Mouse (Mus musculus) bone marrow, adult 2 months (tissue): Measurements from ENCODE around the gene Traf3ip3. TPM values are rescaled to one million over a fixed set of nuclear protein-coding genes. Genes with fewer than 3 reads are reported as not detected.

Source experiments
- H3K27ac ChIP-seq: fragments of 200-500 bp; 2 replicates; pipeline ENCODE4 v1.5.1; 2012; ENCODE audit warnings: low read depth, mild to moderate bottlenecking, control low read depth, inconsistent platforms, low read length; ENCODE audit not compliant: control insufficient read depth, poor library complexity, insufficient read depth
- H3K4me1 ChIP-seq: fragments of 200-500 bp; 2 replicates; pipeline ENCODE4 v1.6.1; 2011; ENCODE audit warnings: low read length; ENCODE audit not compliant: control insufficient read depth, insufficient read depth
- H3K4me3 ChIP-seq: fragments of 200-500 bp; replicated peaks from 2 replicates; pipeline ENCODE3; 2011; ENCODE audit warnings: mild to moderate bottlenecking, low read depth, low read length, control low read depth; ENCODE audit not compliant: control insufficient read depth
- CTCF ChIP-seq: fragments of 200-500 bp; IDR thresholded peaks from 2 replicates; pipeline ENCODE4 v1.5.1; 2011; ENCODE audit warnings: low read length, control low read depth; ENCODE audit not compliant: control insufficient read depth, insufficient read depth
- POLR2A ChIP-seq: fragments of 200-500 bp; IDR thresholded peaks from 2 replicates; pipeline ENCODE4 v1.6.1; 2011; ENCODE audit warnings: low read depth, mild to moderate bottlenecking, control low read depth, low read length, borderline replicate concordance; ENCODE audit not compliant: control insufficient read depth
- WGBS: fragments of 180-500 bp; shearing (Covaris S2); methylation state at CpG from one replicate; pipeline ENCODE4 v1.1.7; 2018; 5-methylcytosine and 5-hydroxymethylcytosine counted together
- polyA plus RNA-seq: library from polyadenylated mRNA; stranded (reverse); fragments of >200 nt; gene quantifications from 2 replicates; pipeline ENCODE4 v1.2.4, GENCODE M21; 2011; ENCODE audit warnings: low replicate concordance; ENCODE audit not compliant: missing spikeins, insufficient read depth, insufficient read length

Traf3ip3 gene
- polyA plus RNA-seq, 1 experiment: 119 TPM

DNA sequence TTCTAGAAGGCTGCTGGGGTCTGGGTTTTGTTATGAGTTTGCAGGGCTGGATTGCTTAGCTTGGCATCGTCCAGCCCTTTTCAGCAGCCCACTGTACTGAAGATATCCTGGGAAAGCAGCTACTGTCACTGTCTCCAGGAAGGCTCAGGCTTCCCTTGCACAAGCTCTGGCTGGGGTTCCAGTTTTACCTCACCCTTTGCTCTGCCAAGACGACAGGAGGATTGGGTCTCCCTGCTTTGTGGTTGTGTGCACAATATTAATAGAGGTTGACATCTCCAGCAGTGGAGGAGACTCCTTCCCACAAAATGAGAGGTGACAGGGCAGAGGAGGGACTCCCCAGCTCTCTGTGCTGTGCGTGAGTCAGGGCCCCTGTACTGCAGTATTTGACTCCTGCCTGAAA, 52.3 kb downstream of the Traf3ip3 start:
- TF ChIP-seq CTCF (no peak), POLR2A (no peak)
- H3K4me3 ChIP-seq: no peak overlapping the region
- 69% methylated on average over 3 of the region's 3 CpGs for WGBS
- H3K27ac ChIP-seq: no peak overlapping the region
- H3K4me1 ChIP-seq: no peaks in the 10 kb centered on the region; the same call in none of the 2 replicates

DNA sequence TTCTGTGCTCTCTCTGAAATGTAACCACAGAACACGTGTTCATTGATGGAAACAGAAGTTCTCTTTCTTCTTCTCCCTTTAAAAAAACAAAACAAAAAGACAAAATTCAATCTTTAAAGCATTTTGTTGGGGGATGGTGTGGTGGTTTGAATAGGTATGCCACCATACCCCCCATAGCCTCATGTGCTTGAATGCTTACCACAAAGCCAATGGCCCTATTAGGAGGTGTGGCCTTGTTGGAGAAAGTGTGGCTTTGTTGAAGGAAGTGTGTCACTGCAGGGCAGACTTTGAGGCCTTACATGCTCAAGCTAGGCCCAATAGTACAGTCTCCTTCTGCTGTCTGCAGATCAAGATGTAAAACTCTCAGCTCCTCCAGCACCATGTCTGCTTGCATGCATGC, 55.1 kb downstream of the Traf3ip3 start:
- Histone ChIP-seq H3K27ac (no peak overlapping the region), H3K4me3 (no peak overlapping the region), H3K4me1 (no peaks in the 10 kb centered on the region; the same call in none of the 2 replicates)
- WGBS: 13% methylated on average over 1 of the region's 1 CpGs
- TF ChIP-seq CTCF (no peak), POLR2A (no peak)

DNA sequence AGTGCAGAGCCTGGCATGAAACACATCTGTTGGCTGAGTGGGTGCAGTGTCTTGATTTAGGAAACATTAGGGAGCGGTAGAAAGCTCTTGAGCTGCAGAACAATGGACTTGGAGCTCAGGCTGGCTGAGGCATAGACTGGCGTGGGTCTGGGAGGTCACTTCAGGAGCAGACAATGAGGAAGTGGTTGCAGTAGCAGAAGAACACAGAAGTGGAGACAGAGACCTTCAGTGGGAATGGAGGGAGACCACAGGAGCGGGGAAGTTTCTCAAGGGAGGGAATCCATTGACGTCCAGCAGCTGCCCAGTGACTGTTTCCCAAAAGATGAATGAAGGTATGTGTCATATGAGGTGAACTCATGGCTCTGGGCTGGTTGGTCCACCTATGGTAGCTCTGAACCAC, 56.4 kb downstream of the Traf3ip3 start:
- no peaks in the 10 kb centered on the region; the same call in none of the 2 replicates for H3K4me1 ChIP-seq
- 32% methylated on average over 4 of the region's 4 CpGs for WGBS
- TF ChIP-seq POLR2A (no peak), CTCF (no peak)
- H3K27ac ChIP-seq: no peak overlapping the region
- no peak overlapping the region for H3K4me3 ChIP-seq

DNA sequence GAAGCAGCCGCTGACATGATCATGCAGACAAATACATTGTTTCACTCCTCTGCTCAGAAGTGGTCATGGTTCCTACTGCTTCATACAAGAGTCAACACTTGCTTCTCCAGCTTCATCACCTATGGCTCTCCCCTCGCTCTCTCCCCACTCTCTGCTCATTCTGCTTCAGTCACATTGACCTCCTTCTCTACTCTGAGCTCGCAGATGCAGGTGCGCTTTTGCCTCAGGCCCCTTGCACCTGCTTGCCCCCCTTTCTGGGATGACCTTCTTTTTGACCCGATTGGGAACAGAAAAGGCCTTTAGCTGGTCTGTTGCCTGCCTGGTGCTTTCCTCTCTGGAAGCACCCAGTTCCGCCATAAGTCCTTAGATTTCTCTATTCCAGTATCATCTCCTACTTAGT, 57.0 kb downstream of the Traf3ip3 start:
- 84% methylated on average over 6 of the region's 6 CpGs for WGBS
- TF ChIP-seq POLR2A (no peak), CTCF (no peak)
- H3K27ac ChIP-seq: no peak overlapping the region
- no peak overlapping the region for H3K4me3 ChIP-seq
- no peaks in the 10 kb centered on the region; the same call in none of the 2 replicates for H3K4me1 ChIP-seq

DNA sequence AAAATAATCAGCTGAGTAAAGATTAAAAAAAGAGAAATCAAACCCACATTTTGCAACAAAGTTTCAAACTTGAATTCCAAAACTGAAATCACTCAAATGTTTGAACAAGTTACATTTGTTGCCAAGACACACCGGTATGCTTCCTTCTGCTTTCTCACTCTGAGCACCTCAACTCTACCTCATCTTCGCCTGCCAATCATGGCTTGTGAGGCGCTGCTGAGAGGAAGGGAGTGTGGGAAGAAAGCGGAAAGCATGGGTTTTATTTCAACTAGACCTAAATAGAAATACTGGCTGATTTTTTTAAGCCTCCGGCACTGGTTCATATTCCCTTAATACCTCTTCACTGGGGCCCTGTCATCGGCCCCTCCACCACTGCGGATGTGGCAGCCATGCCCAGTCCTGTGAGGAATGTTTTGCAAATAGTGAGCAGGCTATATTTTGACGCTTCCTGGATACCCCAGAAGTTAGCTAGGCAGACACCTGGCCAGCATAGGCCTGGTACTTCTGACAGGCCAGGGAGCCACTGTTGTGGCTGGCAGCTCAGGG, 58.9 kb downstream of the Traf3ip3 start:
- 16% methylated on average over 8 of the region's 8 CpGs for WGBS
- H3K27ac ChIP-seq: no peak overlapping the region
- no peaks in the 10 kb centered on the region; the same call in none of the 2 replicates for H3K4me1 ChIP-seq
- H3K4me3 ChIP-seq: no peak overlapping the region
- TF ChIP-seq CTCF: no peak
- TF ChIP-seq POLR2A: no peak

DNA sequence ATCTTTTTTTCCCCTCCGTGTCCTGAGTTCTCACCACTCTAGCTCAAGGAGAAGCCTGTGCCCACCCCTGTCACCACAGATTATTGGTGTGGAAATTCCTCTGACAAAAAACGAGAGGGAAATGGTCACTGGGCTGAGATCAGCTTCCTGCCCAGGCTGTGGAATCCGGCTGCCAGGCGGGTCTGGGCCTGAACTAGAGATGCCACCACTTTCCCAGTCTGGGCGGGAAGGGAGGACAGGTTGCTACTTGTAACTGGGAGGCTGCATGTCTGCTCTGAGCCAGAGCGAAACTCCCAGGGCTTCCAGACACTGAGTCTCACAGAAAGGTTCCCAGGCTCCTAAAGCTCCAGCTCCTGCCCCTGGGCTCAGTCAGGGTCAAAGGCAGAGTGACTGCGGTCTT, 60.4 kb downstream of the Traf3ip3 start:
- no peak overlapping the region for H3K4me3 ChIP-seq
- no peak for TF ChIP-seq POLR2A
- no peak for TF ChIP-seq CTCF
- WGBS: 67% methylated on average over 7 of the region's 7 CpGs
- H3K27ac ChIP-seq: no peak overlapping the region
- no peaks in the 10 kb centered on the region; the same call in none of the 2 replicates for H3K4me1 ChIP-seq

DNA sequence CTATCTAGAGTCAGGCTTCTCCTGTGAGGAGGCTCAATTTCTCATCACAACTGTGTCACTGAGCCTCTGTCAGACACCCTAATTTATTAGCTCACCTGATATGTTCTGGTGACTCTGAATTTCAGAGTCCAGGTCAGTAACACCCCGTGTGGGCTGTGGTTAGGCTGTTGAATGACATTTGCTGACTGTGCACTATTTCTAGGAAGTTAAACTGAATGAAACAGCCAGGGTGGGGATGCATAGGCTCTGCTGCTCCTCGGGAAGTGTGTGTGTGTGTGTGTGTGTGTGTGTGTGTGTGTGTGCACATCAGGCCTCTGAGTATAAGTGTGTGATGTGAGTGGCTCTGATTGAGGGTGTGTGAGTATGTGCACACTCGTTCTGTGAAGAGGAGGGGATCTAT, 62.8 kb downstream of the Traf3ip3 start:
- 6% methylated on average over 3 of the region's 3 CpGs for WGBS
- no peaks in the 10 kb centered on the region; the same call in 1 of the 2 replicates for H3K4me1 ChIP-seq
- TF ChIP-seq CTCF: no peak
- TF ChIP-seq POLR2A: no peak
- no peak overlapping the region for H3K27ac ChIP-seq
- H3K4me3 ChIP-seq: no peak overlapping the region

DNA sequence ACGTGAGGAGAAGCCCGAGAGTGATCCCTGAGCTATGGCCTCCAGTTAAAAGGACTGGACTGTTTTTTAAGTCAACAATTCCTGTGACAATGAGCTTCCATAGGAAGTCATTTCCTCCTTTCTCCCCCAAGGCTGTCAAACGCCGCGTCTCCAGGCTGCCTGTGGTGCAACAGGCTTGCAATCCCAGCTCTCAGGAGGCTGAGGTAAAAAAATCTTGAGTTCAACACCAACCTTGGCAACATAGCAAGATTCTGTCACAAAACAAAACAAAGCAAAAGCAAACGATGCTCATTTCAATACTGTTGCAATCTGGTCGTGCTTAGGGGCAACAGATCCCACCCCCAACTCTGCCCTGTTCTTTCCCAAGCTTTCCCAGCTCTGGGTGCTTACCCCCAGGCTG, 63.4 kb downstream of the Traf3ip3 start:
- 42% methylated on average over 7 of the region's 7 CpGs for WGBS
- TF ChIP-seq POLR2A (no peak), CTCF (no peak)
- Histone ChIP-seq H3K27ac (no peak overlapping the region), H3K4me3 (no peak overlapping the region), H3K4me1 (no peaks in the 10 kb centered on the region; the same call in 1 of the 2 replicates)

DNA sequence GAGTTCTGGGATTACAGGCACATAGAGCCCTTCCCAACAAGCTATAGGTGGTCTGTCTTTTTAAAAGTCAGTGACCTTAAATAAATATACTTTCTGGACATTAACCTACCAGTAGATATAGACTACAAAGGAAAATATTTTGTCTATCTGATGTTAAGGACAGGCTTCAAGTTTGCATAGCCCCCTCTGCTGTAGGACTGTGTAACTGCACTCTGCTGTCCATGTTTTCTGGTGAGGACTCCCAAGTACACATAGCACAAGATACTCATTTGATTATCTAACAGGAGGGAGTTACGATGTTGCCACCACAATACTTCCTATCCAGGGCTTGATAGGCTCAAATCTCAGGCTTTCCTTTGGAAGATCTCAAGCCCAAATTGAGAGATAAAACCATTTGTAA, 67.8 kb downstream of the Traf3ip3 start:
- WGBS: 64% methylated on average over 1 of the region's 1 CpGs
- no peaks in the 10 kb centered on the region; the same call in 1 of the 2 replicates for H3K4me1 ChIP-seq
- no peak overlapping the region for H3K27ac ChIP-seq
- TF ChIP-seq CTCF (no peak), POLR2A (no peak)
- no peak overlapping the region for H3K4me3 ChIP-seq
